Mouse (Mus musculus) hindbrain, embryonic 13.5 days (tissue): ENCODE data around the gene Socs4. TPM values are rescaled to one million over a fixed set of nuclear protein-coding genes. Genes with fewer than 3 reads are reported as not detected.

Experiments used
- ATAC-seq: fragments of 200-750 bp; cut with Nextera tagmentation; 2 replicates; pipeline ENCODE4 v1.8.0; 2017; ENCODE audit warnings: moderate TSS enrichment; ENCODE audit not compliant: low FRiP score
- H3K27ac ChIP-seq: fragments of 300-500 bp; sonication (generic); 2 replicates; pipeline ENCODE4 v1.5.1; 2015; ENCODE audit warnings: inconsistent platforms, mild to moderate bottlenecking, moderate library complexity
- H3K27me3 ChIP-seq: fragments of 300-500 bp; sonication (generic); 2 replicates; pipeline ENCODE4 v1.6.1; 2015; ENCODE audit warnings: mild to moderate bottlenecking, inconsistent platforms
- H3K36me3 ChIP-seq: fragments of 300-500 bp; sonication (generic); 2 replicates; pipeline ENCODE4 v1.6.1; 2015; ENCODE audit warnings: mild to moderate bottlenecking, inconsistent platforms
- H3K4me1 ChIP-seq: fragments of 300-500 bp; sonication (generic); replicated peaks from 2 replicates; pipeline ENCODE4 v1.6.1; 2015; ENCODE audit warnings: inconsistent platforms
- H3K4me2 ChIP-seq: fragments of 300-500 bp; sonication (generic); 2 replicates; pipeline ENCODE4 v1.6.1; 2015; ENCODE audit warnings: inconsistent platforms, mild to moderate bottlenecking, moderate library complexity
- H3K4me3 ChIP-seq: fragments of 300-500 bp; sonication (generic); 2 replicates; pipeline ENCODE4 v1.5.1; 2015; ENCODE audit warnings: mild to moderate bottlenecking, inconsistent platforms
- H3K9ac ChIP-seq: fragments of 300-500 bp; sonication (generic); 2 replicates; pipeline ENCODE4 v1.6.1; 2015; ENCODE audit warnings: mild to moderate bottlenecking, inconsistent platforms
- H3K9me3 ChIP-seq: fragments of 300-500 bp; sonication (generic); 2 replicates; pipeline ENCODE4 v1.6.1; 2016; ENCODE audit warnings: inconsistent platforms
- WGBS: fragments of 180-500 bp; shearing (Covaris S2); methylation state at CpG from one replicate; pipeline ENCODE4 v1.1.7; 2015; 5-methylcytosine and 5-hydroxymethylcytosine counted together
- polyA plus RNA-seq: library from polyadenylated mRNA; unstranded; fragments of >200 nt; fragmentation: Nextera tagmentation; extraction: Ambion mirVana; gene quantifications from 2 replicates; pipeline ENCODE4 v1.2.1, GENCODE M21; 2015

The Socs4 gene
- polyA plus RNA-seq, 1 experiment from 2014 or later: 3.3 TPM

DNA sequence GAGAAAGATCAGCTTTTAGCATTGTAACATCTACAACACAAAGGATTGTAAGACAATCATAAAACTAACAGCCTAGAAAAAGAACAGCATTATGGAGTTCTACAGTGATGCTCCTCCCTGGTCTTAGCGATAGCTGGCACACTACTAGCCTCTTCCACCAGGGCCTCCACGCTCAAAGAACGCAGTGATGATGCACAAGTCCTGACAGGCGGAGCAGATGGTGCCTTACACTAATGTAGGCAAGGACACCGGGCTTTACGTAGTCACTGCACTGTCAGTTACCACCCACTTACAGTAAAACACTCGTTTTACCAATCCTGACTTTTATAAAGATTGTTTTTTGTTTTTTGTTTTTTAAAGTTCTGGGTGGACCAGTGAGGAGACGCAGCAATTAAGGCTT is 10.9 kb upstream of the Socs4 start:
- ATAC-seq: no peak
- Histone ChIP-seq H3K4me2 (no peak overlapping the region), H3K4me1 (no peaks in the 10 kb centered on the region), H3K9ac (no peak overlapping the region), H3K27me3 (no peaks in the 10 kb centered on the region), H3K4me3 (no peak overlapping the region), H3K27ac (no peak overlapping the region), H3K9me3 (no peaks in the 10 kb centered on the region; the same call in 1 of the 2 replicates), H3K36me3 (peaks cover 50% of the 10 kb centered on the region)
- WGBS: 94% methylated on average over 8 of the region's 8 CpGs

DNA sequence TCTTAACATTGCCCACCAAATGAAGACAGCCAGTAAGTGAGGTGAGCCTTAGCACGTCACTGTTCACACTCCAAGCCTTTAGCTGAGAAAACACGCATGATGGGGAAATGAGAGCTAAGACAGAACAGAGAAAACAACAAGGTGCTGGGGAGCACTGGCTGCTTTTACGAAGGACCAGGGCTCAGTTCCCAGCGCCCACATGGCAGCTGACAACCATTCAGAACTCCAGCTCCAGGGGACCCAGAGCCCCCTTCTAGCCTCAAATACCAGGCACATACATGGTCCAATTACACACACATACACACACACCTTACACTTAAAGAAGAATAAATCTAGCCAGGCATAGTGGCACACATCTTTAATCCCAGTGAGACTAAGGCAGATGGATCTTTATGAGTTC is 7.7 kb upstream of the Socs4 start:
- Histone ChIP-seq H3K4me3 (no peak overlapping the region), H3K9me3 (no peaks in the 10 kb centered on the region; the same call in 1 of the 2 replicates), H3K27ac (no peak overlapping the region), H3K36me3 (peaks cover 57% of the 10 kb centered on the region), H3K4me2 (no peak overlapping the region), H3K9ac (no peak overlapping the region), H3K27me3 (no peaks in the 10 kb centered on the region), H3K4me1 (no peaks in the 10 kb centered on the region)
- no peak for ATAC-seq
- 98% methylated on average over 4 of the region's 4 CpGs for WGBS

GRCm38 (mm10) chr14:47269706-47270105 is 7.0 kb upstream of the Socs4 start:
- peaks cover 57% of the 10 kb centered on the region for H3K36me3 ChIP-seq
- ATAC-seq: no peak
- H3K9ac ChIP-seq: no peak overlapping the region
- no peak overlapping the region for H3K4me2 ChIP-seq
- WGBS: 97% methylated on average over 2 of the region's 2 CpGs
- no peak overlapping the region for H3K27ac ChIP-seq
- no peaks in the 10 kb centered on the region for H3K27me3 ChIP-seq
- 0 out of 2 replicates have a peak, but pooled peaks cover 5% of the 10 kb centered on the region for H3K4me1 ChIP-seq
- H3K4me3 ChIP-seq: no peak overlapping the region
- no peaks in the 10 kb centered on the region; the same call in 1 of the 2 replicates for H3K9me3 ChIP-seq

DNA sequence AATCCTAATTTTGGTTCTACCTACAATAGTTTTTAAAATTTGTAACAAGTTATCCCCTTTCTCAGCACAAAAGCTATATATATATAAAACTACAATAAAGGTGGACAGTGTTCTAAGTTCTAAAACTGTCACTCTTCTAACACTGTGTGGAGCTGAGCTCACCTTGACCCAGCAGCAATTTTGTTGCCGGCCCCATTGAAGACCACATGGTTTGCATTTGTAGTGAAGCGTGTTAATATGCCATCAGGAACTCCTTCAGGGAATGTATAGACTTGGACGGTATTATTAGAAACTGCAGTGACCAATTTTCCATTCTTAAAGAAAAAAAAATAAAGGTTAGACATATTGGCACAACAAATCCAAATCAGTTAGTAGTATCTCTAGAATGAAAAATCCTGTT is 3.0 kb upstream of the Socs4 start:
- H3K4me1 ChIP-seq: peaks cover 22% of the 10 kb centered on the region

GRCm38 (mm10) chr14:47275417-47275816 is 1.3 kb upstream of the Socs4 start:
- peak overlapping the region; percentile 81 for H3K9ac ChIP-seq
- WGBS: 33% methylated on average over 3 of the region's 3 CpGs
- H3K27ac ChIP-seq: no peak overlapping the region

More for the DNA sequence above, 3.0 kb upstream of the Socs4 start:
- H3K9ac ChIP-seq: no peak overlapping the region
- 84% methylated on average over 3 of the region's 3 CpGs for WGBS
- no peak overlapping the region for H3K4me2 ChIP-seq
- no peaks in the 10 kb centered on the region for H3K27me3 ChIP-seq
- no peaks in the 10 kb centered on the region; the same call in 1 of the 2 replicates for H3K9me3 ChIP-seq
- H3K27ac ChIP-seq: no peak overlapping the region
- H3K36me3 ChIP-seq: peaks cover 28% of the 10 kb centered on the region
- no peak for ATAC-seq
- no peak overlapping the region for H3K4me3 ChIP-seq

GRCm38 (mm10) chr14:47276036-47276603 is 611 bp upstream of the Socs4 start:
- peak overlapping the region; percentile 67 for H3K4me3 ChIP-seq
- peak overlapping the region; percentile 95 for H3K27ac ChIP-seq
- WGBS: 2% methylated on average over 22 of the region's 22 CpGs
- ATAC-seq: peak; percentile 39
- H3K27me3 ChIP-seq: no peaks in the 10 kb centered on the region
- peaks cover 11% of the 10 kb centered on the region for H3K36me3 ChIP-seq
- no peaks in the 10 kb centered on the region for H3K9me3 ChIP-seq
- peak overlapping the region; percentile 72 for H3K4me2 ChIP-seq
- H3K4me1 ChIP-seq: peaks cover 22% of the 10 kb centered on the region
- H3K9ac ChIP-seq: peak overlapping the region; percentile 81

More at GRCm38 (mm10) chr14:47275417-47275816, 1.3 kb upstream of the Socs4 start:
- peaks cover 22% of the 10 kb centered on the region for H3K4me1 ChIP-seq
- H3K4me2 ChIP-seq: peak overlapping the region; percentile 72
- no peaks in the 10 kb centered on the region for H3K27me3 ChIP-seq
- H3K9me3 ChIP-seq: no peaks in the 10 kb centered on the region
- peak overlapping the region; percentile 67 for H3K4me3 ChIP-seq
- ATAC-seq: no peak
- H3K36me3 ChIP-seq: peaks cover 15% of the 10 kb centered on the region

- H3K27me3 ChIP-seq: no peaks in the 10 kb centered on the region
- WGBS: 80% methylated on average over 2 of the region's 2 CpGs
- H3K36me3 ChIP-seq: no peaks in the 10 kb centered on the region
- no peak for ATAC-seq
- no peak overlapping the region for H3K4me3 ChIP-seq
- peaks cover 22% of the 10 kb centered on the region for H3K4me1 ChIP-seq
- H3K9me3 ChIP-seq: no peaks in the 10 kb centered on the region
- H3K27ac ChIP-seq: no peak overlapping the region
- no peak overlapping the region for H3K9ac ChIP-seq
- H3K4me2 ChIP-seq: no peak overlapping the region
Observed at GRCm38 (mm10) chr14:47279058-47279457, 2.3 kb downstream of the Socs4 start.

- Histone ChIP-seq H3K27me3 (no peaks in the 10 kb centered on the region), H3K4me2 (no peak overlapping the region), H3K9ac (no peak overlapping the region), H3K4me1 (peaks cover 6% of the 10 kb centered on the region), H3K36me3 (no peaks in the 10 kb centered on the region), H3K9me3 (no peaks in the 10 kb centered on the region), H3K27ac (no peak overlapping the region), H3K4me3 (no peak overlapping the region)
- WGBS: 94% methylated on average over 4 of the region's 4 CpGs
- ATAC-seq: no peak
Observed at GRCm38 (mm10) chr14:47281535-47281934, 4.8 kb downstream of the Socs4 start.

DNA sequence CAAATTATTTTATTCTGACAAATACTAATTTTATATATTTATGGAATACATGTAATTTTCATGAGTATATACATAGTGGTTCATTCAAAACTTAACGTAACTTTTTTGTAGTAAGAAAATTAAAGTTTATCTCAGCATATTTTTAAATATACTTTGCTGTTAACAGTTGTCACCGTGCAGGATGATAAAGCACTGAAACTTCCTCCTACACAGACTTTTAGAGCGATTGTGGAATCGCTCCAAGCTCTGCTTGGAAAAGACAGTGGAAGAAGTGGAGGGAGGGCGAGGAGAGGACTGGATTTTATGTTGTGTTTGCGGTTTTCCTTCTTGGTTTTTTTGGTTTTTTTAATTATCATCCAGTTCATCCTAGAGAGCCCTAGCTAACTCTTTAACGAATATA is 6.8 kb downstream of the Socs4 start:
- Histone ChIP-seq H3K9me3 (no peaks in the 10 kb centered on the region), H3K4me1 (no peaks in the 10 kb centered on the region; the same call in 1 of the 2 replicates), H3K27me3 (no peaks in the 10 kb centered on the region), H3K27ac (no peak overlapping the region), H3K9ac (no peak overlapping the region), H3K36me3 (no peaks in the 10 kb centered on the region), H3K4me2 (no peak overlapping the region), H3K4me3 (no peak overlapping the region)
- ATAC-seq: no peak
- WGBS: 95% methylated on average over 7 of the region's 7 CpGs

- Histone ChIP-seq H3K9ac (no peak overlapping the region), H3K4me3 (no peak overlapping the region), H3K27me3 (no peaks in the 10 kb centered on the region), H3K27ac (no peak overlapping the region), H3K4me2 (no peak overlapping the region), H3K36me3 (peaks cover 4% of the 10 kb centered on the region), H3K4me1 (no peaks in the 10 kb centered on the region; the same call in 1 of the 2 replicates), H3K9me3 (no peaks in the 10 kb centered on the region)
- 95% methylated on average over 2 of the region's 2 CpGs for WGBS
- no peak for ATAC-seq
Observed at GRCm38 (mm10) chr14:47285271-47285670, 8.5 kb downstream of the Socs4 start.

DNA sequence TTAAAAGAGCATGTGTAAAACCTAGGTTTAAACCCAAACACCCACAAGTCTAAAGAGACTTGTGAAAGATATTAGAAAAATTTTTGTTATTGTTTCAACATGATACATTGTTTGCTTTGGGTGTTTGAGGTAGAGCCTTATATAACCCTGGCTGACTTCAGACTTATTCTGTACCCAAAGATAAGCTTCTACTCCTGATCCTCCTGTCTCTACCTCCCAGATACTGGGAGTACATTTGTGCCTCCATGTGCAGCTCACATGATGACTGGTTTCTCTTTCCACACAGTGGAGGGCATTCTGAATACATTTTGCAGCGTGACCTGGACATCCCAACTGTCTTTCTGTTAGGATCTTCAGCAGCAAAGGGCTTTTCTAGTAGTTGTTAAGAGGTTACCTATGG is 9.5 kb downstream of the Socs4 start:
- Histone ChIP-seq H3K9me3 (no peaks in the 10 kb centered on the region), H3K4me3 (no peak overlapping the region), H3K36me3 (peaks cover 9% of the 10 kb centered on the region), H3K4me2 (no peak overlapping the region), H3K27me3 (no peaks in the 10 kb centered on the region), H3K4me1 (no peaks in the 10 kb centered on the region; the same call in 1 of the 2 replicates), H3K9ac (no peak overlapping the region), H3K27ac (no peak overlapping the region)
- ATAC-seq: no peak
- WGBS: 90% methylated on average over 1 of the region's 1 CpGs

- Histone ChIP-seq H3K27me3 (no peaks in the 10 kb centered on the region), H3K4me1 (no peaks in the 10 kb centered on the region; the same call in 1 of the 2 replicates), H3K4me3 (no peak overlapping the region), H3K36me3 (peaks cover 9% of the 10 kb centered on the region), H3K27ac (no peak overlapping the region), H3K4me2 (no peak overlapping the region), H3K9me3 (no peaks in the 10 kb centered on the region), H3K9ac (no peak overlapping the region)
- no peak for ATAC-seq
- WGBS: 89% methylated on average over 5 of the region's 5 CpGs
Observed at GRCm38 (mm10) chr14:47287021-47287420, 10.3 kb downstream of the Socs4 start.

- Histone ChIP-seq H3K4me2 (no peak overlapping the region), H3K27ac (no peak overlapping the region), H3K27me3 (no peaks in the 10 kb centered on the region), H3K9ac (no peak overlapping the region), H3K36me3 (peaks cover 9% of the 10 kb centered on the region), H3K4me1 (0 out of 2 replicates have a peak, but pooled peaks cover 3% of the 10 kb centered on the region), H3K9me3 (no peaks in the 10 kb centered on the region), H3K4me3 (no peak overlapping the region)
- ATAC-seq: no peak
- 83% methylated on average over 1 of the region's 1 CpGs for WGBS
Observed at GRCm38 (mm10) chr14:47291772-47292171, 15.0 kb downstream of the Socs4 start.
